Mouse (Mus musculus): ENCODE measurements around the gene Lrmda. TPM values are rescaled to one million over a fixed set of nuclear protein-coding genes. Genes with fewer than 3 reads are reported as not detected.

The Lrmda gene
- total and polyA plus RNA-seq, 2 experiments from 2014 or later, result 0.38 to 0.82 TPM

DNA sequence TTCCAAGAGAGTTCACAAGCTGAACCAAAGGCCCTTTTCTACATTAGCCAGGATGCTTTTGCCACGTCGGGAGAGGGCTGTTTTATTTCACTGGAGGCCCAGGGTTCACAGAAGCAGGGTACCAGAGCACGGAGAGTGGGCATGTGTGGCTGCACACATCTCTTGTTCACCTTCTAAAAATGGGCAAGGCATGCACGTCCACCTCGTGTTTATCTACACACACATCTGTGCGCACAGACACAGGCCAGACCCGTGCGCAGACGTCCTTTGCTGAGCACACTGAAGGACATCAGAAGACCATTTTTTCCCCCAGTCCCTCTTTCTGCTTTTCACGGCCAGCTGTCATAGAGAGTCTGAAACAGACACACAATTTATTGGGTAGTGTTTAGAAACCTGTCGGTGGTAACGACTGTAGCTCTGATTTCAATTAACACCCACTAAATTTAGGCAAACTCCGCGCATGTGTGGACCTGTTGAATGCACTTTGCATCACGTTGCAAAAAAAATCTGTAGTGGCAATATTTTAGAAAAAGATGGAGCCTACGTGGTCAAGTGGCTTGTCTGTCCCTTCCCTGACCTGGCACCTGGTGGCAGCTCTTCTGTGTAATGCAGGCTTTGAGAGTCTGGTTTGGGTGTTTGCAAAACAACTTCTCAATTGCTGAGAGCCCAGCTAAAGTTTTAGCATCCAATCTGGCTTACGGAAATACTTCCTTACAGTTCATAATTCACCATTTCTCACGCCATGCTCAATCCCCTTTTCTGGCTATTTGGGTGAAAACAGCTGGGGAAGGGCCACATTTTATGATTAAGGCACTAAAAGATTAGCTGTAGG, 28.8 kb downstream of the Lrmda start:
- no peak for ATAC-seq (ENCODE audit: insufficient read depth, low read depth)
- DNase-seq (ENCODE audit: low spot score), result no peak
- 63% methylated on average over 18 of the region's 18 CpGs for WGBS
- Histone ChIP-seq H3K27me3 (ENCODE audit: control insufficient read depth, insufficient read depth, low read length) (no peaks in the 10 kb centered on the region), H3K4me3 (ENCODE audit: low read depth, low read length) (no peak overlapping the region), H3K9ac (replicated peaks; ENCODE audit: low read depth, low read length) (no peak overlapping the region), H3K27ac (ENCODE audit: low read depth) (no peak overlapping the region), H3K36me3 (replicated peaks; ENCODE audit: control insufficient read depth, insufficient read depth, low read length) (no peaks in the 10 kb centered on the region), H3K9me3 (replicated peaks; ENCODE audit: control insufficient read depth, low read length) (no peaks in the 10 kb centered on the region), H3K4me2 (ENCODE audit: low read depth, low read length) (no peak overlapping the region), H3K4me1 (ENCODE audit: control insufficient read depth, insufficient read depth) (0 out of 2 replicates have a peak, but pooled peaks cover 4% of the 10 kb centered on the region)
- TF ChIP-seq EP300 (IDR thresholded peaks at IDR 0.05; ENCODE audit: low read depth) (no peak), CTCF (IDR thresholded peaks at IDR 0.05; ENCODE audit: low read depth) (no peak)

DNA sequence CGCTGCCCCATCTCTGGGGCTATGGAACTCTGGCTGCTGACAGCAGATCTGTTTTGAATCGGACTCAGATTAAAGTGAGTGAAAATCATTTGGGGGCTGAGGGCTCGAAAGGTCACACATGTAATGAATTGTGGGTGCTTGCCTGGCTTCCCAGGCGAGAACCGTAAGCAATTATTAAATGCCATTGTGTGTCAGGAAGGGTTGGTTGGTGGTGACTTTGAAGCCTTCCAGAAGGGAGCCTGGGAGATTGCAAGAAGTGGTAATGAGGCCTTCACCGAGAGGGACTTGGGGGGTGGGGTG, 29.3 kb downstream of the Lrmda start:
- Histone ChIP-seq H3K9ac (replicated peaks; ENCODE audit: low read depth, low read length) (no peak overlapping the region), H3K4me1 (ENCODE audit: control insufficient read depth, insufficient read depth) (0 out of 2 replicates have a peak, but pooled peaks cover 4% of the 10 kb centered on the region), H3K9me3 (replicated peaks; ENCODE audit: control insufficient read depth, low read length) (no peaks in the 10 kb centered on the region), H3K27ac (ENCODE audit: low read depth) (no peak overlapping the region), H3K36me3 (replicated peaks; ENCODE audit: control insufficient read depth, insufficient read depth, low read length) (no peaks in the 10 kb centered on the region), H3K27me3 (ENCODE audit: control insufficient read depth, insufficient read depth, low read length) (no peaks in the 10 kb centered on the region), H3K4me2 (ENCODE audit: low read depth, low read length) (no peak overlapping the region), H3K4me3 (ENCODE audit: low read depth, low read length) (no peak overlapping the region)
- no peak for DNase-seq (ENCODE audit: low spot score)
- WGBS, result 64% methylated on average over 6 of the region's 6 CpGs
- TF ChIP-seq CTCF (IDR thresholded peaks at IDR 0.05; ENCODE audit: low read depth) (no peak), EP300 (IDR thresholded peaks at IDR 0.05; ENCODE audit: low read depth) (no peak)
- no peak for ATAC-seq (ENCODE audit: insufficient read depth, low read depth)

DNA sequence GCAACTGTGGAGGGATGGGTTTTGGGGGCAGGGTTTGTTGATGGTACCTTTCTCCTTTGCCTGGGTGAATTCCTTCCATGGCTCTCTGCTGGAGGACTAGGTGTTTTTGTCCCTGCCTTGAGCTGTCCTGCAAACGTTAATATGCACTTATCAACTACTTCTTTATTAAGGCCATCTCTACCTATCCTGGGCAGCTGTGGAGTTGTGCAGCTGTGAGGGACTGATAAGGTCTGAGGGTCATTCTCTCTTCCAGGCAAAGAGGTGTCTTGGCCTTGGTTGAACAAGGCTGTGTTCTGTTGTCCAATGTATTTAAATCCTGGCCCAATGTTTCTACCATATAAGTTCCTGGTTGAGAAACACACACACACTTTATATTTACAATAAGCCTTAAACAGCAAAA, 29.8 kb downstream of the Lrmda start:
- no peaks in the 10 kb centered on the region for H3K9me3 ChIP-seq (replicated peaks; ENCODE audit: control insufficient read depth, low read length)
- H3K9ac ChIP-seq (replicated peaks; ENCODE audit: low read depth, low read length), result no peak overlapping the region
- H3K4me1 ChIP-seq (ENCODE audit: control insufficient read depth, insufficient read depth), result 0 out of 2 replicates have a peak, but pooled peaks cover 4% of the 10 kb centered on the region
- no peak for ATAC-seq (ENCODE audit: insufficient read depth, low read depth)
- WGBS, result 32% methylated on average over 1 of the region's 1 CpGs
- H3K4me2 ChIP-seq (ENCODE audit: low read depth, low read length), result no peak overlapping the region
- H3K36me3 ChIP-seq (replicated peaks; ENCODE audit: control insufficient read depth, insufficient read depth, low read length), result no peaks in the 10 kb centered on the region
- H3K27ac ChIP-seq (ENCODE audit: low read depth), result no peak overlapping the region
- no peaks in the 10 kb centered on the region for H3K27me3 ChIP-seq (ENCODE audit: control insufficient read depth, insufficient read depth, low read length)
- DNase-seq (ENCODE audit: low spot score), result no peak
- TF ChIP-seq CTCF (IDR thresholded peaks at IDR 0.05; ENCODE audit: low read depth) (no peak), EP300 (IDR thresholded peaks at IDR 0.05; ENCODE audit: low read depth) (no peak)
- no peak overlapping the region for H3K4me3 ChIP-seq (ENCODE audit: low read depth, low read length)

DNA sequence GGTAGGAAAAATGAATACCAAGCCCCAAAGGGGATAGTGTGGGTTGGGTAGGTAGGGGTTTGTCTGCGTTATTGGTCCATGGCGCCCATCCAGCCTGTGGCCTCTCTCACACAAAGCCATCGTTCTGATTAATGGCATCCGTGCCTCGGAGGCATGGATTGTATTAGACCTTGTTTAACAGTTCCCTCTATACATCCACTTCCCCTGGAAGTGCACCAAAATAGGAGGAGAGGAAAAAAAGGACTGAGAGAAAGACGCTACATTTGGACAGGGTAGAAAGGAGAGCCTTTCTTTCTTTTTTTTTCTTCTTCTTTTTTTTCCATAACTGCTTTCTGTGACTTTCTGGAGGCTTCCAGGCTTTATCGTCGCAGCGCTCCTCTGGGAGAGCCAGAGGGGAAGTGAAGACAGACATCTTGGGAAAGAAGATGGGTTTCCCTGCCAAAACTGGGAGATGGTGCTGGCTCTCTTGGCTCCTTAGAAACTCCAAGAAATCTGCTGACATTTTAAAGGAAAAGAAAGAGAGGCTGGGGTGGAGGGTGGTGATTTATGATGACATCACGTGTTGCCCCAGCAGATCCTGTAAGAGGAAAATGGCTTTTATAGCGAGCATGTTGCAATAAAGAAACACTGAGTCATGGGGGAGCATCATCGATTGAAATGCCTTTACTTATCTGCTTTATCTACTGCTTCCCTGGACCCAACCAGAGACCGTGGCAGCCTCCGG, 32.6 kb downstream of the Lrmda start:
- Histone ChIP-seq H3K4me2 (ENCODE audit: low read depth, low read length) (no peak overlapping the region), H3K9me3 (replicated peaks; ENCODE audit: control insufficient read depth, low read length) (no peaks in the 10 kb centered on the region), H3K36me3 (replicated peaks; ENCODE audit: control insufficient read depth, insufficient read depth, low read length) (no peaks in the 10 kb centered on the region), H3K27ac (ENCODE audit: low read depth) (no peak overlapping the region), H3K4me3 (ENCODE audit: low read depth, low read length) (no peak overlapping the region), H3K9ac (replicated peaks; ENCODE audit: low read depth, low read length) (no peak overlapping the region), H3K4me1 (ENCODE audit: control insufficient read depth, insufficient read depth) (0 out of 2 replicates have a peak, but pooled peaks cover 4% of the 10 kb centered on the region), H3K27me3 (ENCODE audit: control insufficient read depth, insufficient read depth, low read length) (no peaks in the 10 kb centered on the region)
- TF ChIP-seq EP300 (IDR thresholded peaks at IDR 0.05; ENCODE audit: low read depth) (no peak), CTCF (IDR thresholded peaks at IDR 0.05; ENCODE audit: low read depth) (no peak)
- peak; percentile 12 for DNase-seq (ENCODE audit: low spot score)
- WGBS, result 60% methylated on average over 14 of the region's 14 CpGs
- ATAC-seq (ENCODE audit: insufficient read depth, low read depth), result peak; percentile 14; the same call in 1 of the 2 replicates

DNA sequence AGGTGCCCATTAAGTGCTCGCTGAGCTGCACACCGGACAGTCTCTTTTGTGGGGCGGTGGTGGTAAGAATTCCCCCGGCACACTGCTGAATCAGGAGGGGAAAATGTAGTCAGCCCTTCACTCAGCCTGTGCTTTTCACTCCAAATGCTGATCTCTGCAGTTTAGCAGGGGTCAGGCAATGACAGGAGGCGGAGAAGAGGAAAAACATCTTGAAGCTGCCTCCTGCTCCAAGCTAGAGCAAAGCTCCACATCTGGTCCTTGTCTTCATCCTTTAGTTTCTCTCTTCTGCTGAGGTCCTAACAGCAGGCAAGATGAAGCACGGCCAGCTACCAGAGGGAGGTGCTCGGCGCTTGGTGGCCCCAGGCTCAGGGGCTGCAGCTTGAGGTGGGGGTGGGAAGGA, 36.1 kb downstream of the Lrmda start:
- TF ChIP-seq CTCF (IDR thresholded peaks at IDR 0.05; ENCODE audit: low read depth), result no peak
- TF ChIP-seq EP300 (IDR thresholded peaks at IDR 0.05; ENCODE audit: low read depth), result no peak
- H3K27ac ChIP-seq (ENCODE audit: low read depth), result no peak overlapping the region
- no peaks in the 10 kb centered on the region for H3K27me3 ChIP-seq (ENCODE audit: control insufficient read depth, insufficient read depth, low read length)
- no peak overlapping the region for H3K9ac ChIP-seq (replicated peaks; ENCODE audit: low read depth, low read length)
- H3K4me2 ChIP-seq (ENCODE audit: low read depth, low read length), result no peak overlapping the region
- H3K4me3 ChIP-seq (ENCODE audit: low read depth, low read length), result no peak overlapping the region
- 55% methylated on average over 8 of the region's 8 CpGs for WGBS
- H3K36me3 ChIP-seq (replicated peaks; ENCODE audit: control insufficient read depth, insufficient read depth, low read length), result no peaks in the 10 kb centered on the region
- 0 out of 2 replicates have a peak, but pooled peaks cover 4% of the 10 kb centered on the region for H3K4me1 ChIP-seq (ENCODE audit: control insufficient read depth, insufficient read depth)
- DNase-seq (ENCODE audit: low spot score) (no peak), ATAC-seq (ENCODE audit: insufficient read depth, low read depth) (no peak)
- no peaks in the 10 kb centered on the region for H3K9me3 ChIP-seq (replicated peaks; ENCODE audit: control insufficient read depth, low read length)

Data from heart, postnatal 0 days (tissue).